Mouse (Mus musculus) heart, adult 11 months (tissue): ENCODE data around the gene Kdm4a.
A peak's percentile ranks its signal among the peaks of the same experiment; 100 is the strongest.

Source experiments
- DNase-seq: peaks from one replicate; pipeline ENCODE4 v3.0.0; 2022

The Kdm4a gene

DNA sequence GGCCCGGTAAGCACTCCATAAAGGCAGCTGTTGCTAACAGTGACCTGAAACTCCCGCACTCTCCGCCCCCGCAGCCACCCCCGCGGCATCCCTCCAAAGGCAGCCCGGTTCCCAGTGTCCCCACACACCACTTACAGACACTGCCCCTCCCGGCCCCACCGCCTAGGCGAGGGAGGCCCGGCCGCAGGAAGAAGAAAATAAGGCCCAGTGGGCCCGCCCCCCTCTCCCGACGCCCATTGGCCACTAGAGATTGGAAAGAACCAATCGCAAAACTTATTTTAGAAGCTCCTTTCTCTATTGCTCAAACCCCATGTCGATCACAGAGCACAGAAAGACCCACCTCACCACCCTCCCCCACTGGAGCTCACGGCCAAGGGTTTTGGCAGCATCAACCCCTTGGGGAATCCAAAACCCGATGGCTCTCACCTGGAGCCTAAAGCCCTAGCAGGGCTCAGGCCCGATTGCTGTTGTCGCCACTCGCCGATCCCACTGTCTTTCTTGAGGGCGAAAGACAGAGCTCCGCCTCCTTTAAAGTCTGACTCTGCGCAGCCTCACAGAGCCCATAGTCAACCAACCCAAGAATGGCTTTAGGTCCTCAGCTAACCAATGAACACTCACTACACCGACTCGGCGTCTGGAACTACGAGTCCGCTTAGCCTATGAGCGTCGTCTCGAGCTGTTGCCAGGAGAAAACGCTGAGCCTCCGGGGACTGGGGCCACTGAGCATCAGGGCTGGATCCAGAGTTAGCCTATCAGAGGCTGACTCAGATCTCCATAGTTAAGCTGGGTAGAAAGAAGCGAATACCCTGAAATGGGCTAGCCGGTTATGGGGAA lies at the start of gene Kdm4a:
Gene Kdm4a (minus strand): TSS at position 577 of the 834 bp plus-strand sequence.
- peak; percentile 100 for DNase-seq

DNA sequence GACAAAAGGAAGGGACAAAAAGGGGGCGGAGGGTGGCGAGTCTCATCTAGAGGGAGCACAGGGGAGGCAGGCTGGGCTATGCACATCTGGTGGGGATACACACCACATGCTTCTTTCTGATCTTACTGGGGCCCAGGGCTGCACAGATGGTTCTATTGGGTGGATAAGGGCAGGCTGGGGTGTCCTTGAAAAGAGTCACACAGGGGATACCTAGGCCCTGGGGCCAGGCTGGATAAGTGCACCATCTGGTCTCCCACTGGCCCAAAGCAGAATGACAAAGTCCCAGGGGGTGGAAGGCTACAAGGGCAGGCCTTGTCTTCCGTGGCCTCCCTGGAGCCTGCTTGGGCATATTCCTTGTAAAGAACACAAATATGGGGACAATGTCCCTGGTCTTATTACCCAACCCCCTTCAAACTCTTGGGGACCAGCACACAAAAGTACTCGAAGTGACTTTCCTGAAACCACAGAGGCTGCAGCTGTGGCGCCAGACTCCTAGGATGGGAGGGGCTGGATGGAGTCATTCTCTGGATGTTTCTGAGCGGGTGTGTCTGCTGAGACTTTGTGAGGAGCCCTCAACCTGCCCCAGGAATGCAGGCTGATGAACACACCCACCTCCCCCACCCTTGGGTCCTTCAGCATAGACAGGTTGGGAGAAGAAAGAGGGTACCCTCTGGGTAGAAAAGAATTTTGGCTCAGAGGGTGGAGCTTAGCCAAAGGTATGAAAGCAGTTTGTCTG lies 49.4 kb upstream of the Kdm4a start:
- no peak for DNase-seq

DNA sequence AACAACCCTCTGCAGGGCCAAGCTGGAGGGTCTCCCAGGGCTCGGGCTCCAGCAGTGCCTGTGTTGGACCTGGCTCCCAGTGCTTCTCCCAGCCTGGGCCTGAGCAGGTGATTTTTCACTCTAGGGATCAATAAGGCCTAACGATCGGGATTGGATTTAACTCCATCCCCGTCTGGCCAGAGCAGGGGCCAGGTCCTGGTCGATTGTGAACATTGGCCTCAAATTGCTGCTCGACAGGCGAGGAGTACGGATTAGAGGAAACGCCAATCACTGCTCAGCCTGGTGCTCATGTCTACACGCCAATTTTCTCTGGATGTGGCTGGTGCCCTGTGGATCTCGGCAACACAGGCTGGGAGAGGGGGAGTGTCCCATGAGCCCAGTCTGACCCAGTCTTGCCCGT lies 47.6 kb upstream of the Kdm4a start:
- no peak for DNase-seq

- no peak for DNase-seq
Observed at GRCm38 (mm10) chr4:118221261-118221660, 41.4 kb upstream of the Kdm4a start.

DNA sequence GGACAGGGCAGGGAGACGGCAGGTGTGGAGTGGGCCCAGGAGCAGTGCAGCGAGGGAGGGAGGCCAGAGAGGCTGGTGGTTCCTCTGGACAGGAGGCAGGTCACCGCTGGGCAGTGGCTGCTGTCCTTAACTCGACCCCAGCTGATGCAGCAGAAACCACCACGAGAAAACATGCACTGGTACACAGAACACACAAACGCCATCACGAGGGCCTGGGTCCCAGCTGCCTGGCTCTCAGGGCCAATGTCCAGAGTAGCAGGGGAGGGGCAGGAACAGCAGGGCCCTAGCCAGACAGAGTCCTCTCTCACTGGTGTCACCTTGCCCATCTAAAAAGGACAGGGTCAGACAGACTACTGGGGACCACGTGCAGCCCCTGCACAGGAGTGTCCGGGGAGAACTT lies 40.9 kb upstream of the Kdm4a start:
- DNase-seq: no peak

- no peak for DNase-seq
Observed at GRCm38 (mm10) chr4:118219487-118219886, 39.6 kb upstream of the Kdm4a start.

- no peak for DNase-seq
Observed at GRCm38 (mm10) chr4:118218521-118218920, 38.7 kb upstream of the Kdm4a start.

DNA sequence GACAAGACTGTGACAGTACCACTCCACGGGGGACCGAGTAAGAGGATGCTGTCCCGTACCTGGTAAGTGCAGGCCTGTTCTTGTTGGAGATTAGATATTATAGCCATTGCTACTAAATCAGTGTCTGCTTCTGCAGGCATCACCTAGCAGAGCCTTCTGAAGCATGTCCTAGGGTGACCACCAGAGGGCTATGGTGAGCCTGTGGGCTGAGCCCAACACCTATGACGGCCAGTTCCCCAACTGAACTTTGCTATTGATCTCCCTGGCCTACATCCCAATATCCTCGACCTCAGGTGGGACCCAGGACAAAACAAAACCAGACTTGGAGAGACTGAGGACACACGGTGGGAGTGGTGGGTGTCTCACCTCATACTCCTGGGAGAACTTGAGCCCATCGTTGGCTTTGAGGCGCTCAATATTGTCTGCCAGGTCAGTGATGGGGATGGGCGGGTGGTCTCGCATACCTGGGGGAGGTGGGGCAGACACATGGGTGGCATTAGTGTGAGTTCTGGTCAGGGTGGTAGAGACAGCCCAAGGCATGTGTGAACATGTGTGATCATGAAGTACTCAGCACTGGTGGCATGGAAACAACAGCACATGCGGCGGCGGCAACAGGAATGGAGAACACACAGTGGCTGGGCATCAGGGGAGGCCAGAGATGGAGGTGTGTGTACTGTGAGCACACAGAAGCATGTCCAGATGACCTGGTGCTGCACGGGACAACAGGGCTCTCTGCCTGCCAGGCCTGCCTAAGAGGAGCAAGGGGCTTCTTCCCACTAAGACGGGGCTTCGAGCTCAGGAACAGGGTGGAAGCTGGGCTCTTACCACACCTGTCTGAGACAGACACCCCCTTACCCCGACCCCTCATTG lies 37.1 kb upstream of the Kdm4a start:
- DNase-seq: peak; percentile 92

- no peak for DNase-seq
Observed at GRCm38 (mm10) chr4:118214891-118215290, 35.0 kb upstream of the Kdm4a start.

DNA sequence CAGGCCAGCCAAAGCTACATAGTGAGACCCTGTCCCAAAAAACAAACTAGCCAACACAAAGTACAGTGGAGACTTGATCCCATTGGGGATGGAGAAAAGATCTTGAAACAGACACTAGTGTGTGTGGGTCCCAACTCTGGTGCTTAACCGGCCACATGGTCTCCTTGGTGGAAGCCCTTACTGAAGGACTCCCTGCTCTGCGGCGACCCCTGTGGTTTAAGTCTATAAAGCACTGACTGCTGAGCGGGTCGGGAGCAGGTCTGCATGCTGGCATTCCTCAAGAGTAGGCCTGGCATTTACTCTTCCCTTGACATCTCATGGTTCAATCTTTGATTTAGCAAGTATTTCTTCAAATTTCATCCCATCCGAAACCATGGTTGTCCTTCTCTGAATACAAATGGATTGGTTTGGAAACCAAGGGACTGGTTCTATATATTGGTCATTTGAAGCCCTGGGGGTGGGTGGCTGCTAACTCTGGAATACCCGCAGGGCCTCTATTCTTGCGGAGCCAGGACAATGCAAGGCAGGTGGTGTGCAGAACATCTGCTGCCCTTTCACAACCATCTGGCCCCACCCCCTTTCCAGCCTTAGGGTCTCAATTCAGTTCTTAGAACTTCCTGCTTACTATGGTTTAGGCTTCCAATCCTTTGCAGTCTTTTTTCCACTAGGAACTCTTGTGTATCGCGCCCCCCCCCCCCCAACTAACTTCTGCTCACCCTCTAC lies 27.2 kb upstream of the Kdm4a start:
- no peak for DNase-seq

GRCm38 (mm10) chr4:118205906-118206305 lies 26.1 kb upstream of the Kdm4a start:
- DNase-seq: no peak

DNA sequence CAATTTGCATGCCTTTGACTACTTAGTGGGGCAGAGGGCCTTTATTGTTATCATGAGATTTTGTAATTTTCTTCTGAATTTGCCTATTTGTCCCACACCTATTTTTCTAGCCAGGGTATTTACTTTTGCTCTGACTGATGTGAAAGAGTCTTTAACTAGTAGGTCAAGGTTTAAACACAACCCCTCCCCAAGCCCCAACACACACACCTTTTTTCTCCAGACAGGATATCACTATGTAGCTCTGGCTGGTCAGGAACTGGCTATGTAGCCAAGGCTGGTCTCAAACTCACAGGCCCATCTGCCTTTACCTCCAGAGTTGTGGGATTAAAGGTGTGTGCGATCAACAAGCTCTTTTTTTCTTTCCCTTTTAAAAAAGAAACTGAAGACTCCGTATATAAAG lies 19.2 kb upstream of the Kdm4a start:
- no peak for DNase-seq

DNA sequence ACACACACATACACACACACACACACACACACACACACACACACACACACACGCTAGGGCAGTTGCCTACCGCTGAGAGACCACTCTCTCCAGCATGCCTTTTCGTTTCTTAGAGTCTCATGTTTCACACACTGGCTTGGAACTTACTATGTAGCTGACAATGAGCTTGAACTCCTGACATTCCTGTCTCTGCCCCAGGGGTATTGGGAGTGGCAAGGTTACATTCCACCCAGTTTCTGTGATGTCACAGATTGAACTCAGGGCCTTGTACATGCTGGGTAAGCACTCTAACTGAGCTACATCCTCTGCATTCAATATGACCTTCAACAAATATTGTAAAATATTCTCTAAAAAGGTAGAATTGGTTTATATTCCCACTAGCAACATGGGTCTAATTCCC lies 18.8 kb upstream of the Kdm4a start:
- DNase-seq: no peak

DNA sequence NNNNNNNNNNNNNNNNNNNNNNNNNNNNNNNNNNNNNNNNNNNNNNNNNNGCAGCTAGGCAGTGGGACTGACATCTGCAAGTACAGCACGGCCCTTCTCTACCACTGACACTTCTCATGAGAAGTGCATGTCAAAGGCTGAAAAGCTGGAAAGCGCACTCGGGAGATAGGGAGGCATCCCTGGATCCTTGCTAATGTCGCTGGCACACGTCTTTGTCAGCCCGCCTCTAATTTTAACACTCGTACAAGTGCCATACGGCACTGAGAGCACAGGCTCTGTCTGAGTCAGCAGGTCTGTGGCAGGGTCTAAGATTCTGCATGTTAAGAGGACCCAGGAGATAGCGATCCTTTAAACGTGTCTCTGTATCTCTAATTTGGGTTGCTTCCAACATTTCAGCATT lies 16.3 kb upstream of the Kdm4a start:
- no peak for DNase-seq

DNA sequence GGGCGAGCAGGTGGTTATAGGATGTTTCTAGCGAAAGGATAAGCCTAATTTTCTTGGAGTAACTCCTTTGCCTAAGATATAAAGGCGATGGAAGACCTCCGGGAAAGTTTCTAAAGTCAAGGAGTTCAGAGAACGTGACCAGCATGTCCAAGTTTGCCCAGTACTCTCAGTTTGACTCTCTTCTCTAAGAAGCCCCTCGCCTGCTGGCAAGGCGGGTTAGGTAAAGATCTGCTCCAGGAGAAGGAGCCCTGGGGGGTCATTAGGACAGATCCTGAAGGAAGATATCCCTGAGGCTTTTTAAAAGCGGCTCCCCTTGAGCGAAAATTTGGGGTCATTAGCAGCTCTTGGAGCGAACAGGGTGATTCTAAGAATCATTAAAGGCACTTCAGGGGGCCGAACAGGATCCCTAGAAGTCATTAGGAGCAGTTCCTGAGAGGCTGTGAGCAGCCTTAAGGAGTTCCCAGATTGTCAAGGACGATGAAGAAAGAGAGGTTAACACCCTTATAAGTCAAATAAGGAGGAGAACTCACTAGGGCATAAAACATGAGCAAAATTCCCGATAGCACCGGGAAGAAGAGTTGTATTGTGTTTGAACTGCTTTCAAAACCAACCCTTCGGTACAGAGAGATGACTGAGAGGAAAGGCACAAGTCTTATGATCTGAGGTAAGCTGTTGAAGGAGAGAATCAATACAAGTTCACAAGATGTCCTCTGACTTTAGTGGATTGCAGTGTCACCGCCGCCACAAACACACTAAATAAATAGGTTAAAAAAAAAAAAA lies 648 bp upstream of the Kdm4a start:
- no peak for DNase-seq

- no peak for DNase-seq
Observed at GRCm38 (mm10) chr4:118178952-118179466, 834 bp downstream of the Kdm4a start.

DNA sequence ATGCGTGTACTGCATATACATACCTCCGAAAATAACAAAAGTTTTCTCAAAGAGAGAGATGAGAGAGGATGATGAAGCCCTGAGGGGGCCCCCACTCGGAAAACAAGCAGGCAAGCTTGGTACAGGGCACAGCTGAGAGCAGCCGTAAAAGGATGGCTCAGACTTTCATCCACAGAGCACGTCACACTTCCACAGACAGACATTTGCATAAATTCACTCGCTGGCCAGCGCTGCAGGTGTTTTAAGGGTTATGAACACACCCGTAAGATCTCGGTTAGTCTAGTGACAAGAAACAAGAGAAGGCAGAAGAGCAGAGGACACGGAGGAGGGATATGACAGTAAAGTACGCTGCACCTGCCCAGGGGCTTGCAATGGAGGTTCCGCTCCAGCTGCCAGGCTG lies 7.4 kb downstream of the Kdm4a start:
- DNase-seq: no peak

DNA sequence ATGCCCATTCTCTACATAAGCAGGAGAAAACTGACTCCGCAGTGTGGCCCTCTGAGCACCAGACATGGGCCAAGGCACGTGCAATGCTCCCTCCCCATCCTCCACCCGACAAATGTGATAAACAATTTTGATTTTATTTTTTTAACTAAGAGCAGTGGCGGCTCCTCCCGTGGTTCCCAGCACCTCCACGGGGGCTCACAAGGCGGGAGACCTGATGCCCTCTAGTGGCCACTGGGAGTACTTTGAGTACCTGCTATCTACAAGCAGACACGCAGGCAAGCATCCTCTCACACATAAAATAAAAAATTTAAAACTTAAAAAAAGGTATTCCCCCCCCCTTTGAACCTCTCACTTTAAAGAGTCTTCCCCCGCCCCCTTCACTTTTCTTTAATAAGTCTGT lies 8.8 kb downstream of the Kdm4a start:
- DNase-seq: no peak

DNA sequence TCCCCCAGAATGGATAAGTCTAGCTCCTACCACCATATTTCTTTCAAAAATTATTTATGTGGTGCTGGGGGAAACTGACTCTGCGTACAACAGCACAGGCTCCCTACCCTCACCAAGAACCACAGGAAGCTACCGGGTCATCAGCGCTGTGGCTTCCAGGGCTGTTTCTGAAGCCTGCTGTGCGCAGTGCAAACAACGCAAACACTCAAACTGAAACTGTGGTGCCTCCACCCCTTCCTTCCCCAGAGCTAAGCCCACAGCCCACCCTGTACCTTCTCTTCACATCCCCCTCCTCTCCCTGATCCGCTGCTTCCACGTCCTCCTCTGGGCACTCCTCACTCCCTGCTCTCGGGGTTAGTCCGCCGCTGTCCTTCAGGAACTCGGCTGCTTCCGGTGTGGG lies 17.7 kb downstream of the Kdm4a start:
- no peak for DNase-seq

DNA sequence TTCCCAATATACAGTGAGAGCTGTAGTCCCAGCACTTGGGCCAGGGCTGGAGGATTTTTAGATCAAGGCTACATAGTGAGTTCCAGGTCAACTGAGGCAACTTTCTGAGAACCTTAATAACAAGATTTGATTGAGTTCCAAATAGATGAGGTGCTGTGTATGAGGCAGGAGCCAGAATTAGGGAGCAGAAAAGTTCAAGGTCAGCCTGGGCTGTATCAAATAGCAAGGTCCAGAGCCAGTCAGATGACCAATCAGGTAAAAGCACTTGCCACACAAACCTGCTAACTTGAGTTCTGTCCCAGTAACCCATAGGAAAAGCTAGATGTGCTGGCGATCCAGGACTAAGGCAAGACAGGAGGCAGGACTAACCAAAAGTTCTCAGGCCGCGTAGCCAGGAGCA lies 22.2 kb downstream of the Kdm4a start:
- DNase-seq: no peak

DNA sequence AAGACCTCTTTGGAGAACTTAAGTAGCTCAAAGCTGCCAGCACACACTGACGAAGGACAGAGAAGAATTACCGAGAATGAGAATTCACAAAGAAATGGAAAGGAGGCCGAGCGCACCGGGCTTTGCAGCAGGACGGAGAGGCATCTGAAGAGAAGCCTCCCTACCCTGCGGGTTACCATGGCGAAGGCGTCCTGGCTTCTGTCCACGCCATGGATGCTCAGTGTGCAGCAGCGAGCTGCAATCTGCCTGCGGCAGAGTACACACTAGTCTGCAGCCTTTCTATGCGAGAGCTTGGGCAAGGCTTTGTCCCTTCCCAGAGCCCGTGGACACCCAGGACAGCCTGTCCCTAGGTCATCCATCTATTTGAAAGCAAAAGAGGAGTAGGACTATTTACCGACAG lies 23.3 kb downstream of the Kdm4a start:
- DNase-seq: no peak

- DNase-seq: no peak
Observed at GRCm38 (mm10) chr4:118154889-118155288, 25.0 kb downstream of the Kdm4a start.
